Mouse (Mus musculus) v-Abl transformed pro-B cells (cell line): ENCODE data around the gene Eif3l.

Experiments
- in situ Hi-C, 2 experiments: fragments of 400-800 bp; cut with MboI; formaldehyde crosslinking; loops; one replicate each; pipeline ENCODE4 v1.15.1; 2025; ENCODE audit not compliant: unreplicated experiment in 2 of 2

The Eif3l gene

GRCm38 (mm10) chr15:79044837-79045236 is 30.1 kb upstream of the Eif3l start:
- in situ Hi-C loops = no loop called here

DNA sequence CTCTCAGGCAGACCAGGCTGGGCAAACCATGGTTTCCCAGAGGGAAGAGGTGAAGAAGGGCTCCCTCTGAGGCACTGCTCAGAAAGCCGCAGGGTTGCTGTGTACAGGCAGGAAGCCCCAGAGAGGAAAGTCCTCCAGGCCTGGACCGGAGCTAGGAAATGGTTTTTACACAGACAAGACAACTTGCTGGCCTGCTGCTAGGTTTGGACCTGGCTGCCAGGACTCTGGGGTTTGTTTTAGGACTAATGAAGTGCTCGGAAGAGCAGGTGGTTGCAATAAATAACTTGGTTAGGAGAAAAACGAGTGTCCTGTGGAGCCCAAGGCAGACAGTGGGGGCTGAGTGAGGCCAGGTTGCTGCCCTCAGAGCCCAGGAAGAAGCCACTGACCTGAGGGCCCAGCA is 26.8 kb upstream of the Eif3l start:
- in situ Hi-C loops = no loop called here

DNA sequence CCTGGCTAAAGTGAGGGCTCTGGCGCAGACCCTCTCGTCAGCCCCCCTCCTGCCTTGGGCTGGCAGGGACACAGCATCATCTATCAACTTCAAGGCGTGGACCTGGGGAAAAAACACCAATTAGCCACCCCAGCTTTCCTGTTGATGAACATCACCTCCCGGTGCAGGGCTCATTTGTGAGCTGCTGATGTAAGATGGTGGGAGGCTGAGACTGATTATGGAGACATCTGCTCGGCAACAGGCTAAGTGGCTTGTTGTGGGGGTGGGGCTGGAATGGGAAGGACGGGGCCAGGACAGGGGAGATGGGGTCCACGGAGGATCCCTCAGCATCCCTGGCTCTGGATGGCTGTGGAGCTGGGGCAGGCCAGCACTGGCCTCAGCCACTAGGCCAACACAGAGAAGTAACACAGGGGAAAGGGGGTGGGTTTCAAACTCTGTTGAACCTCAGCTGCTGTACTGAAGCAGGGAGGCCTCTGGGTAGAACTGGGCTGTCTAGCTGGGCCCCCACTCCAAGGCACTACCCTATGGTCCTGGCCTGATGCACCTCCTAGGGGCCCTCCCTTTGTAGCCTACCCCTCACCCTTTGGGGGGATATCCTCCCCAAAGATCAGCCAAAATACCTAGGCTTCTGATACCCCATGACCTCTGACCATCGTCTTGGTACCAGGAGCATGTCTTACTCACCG is 24.7 kb upstream of the Eif3l start:
- in situ Hi-C loops = no loop called here

DNA sequence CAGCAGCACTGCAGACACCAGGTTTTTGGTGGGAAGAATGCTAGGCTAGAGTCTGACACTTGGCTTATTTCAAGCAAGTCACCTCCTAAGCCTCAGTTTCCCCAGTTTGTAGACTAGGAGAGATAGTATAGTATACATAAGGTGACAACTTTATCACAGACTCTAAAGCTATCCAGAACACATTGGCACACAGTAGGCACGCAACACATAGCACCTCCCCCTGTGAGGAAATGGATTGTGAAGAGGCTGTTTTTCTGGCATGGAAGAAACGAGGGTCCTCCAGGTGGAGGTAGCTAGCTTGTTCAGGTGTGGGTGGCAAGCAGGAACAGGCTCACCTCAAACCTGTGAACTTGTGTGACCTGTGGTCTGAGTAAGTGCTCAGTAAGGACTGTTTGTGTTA is 24.0 kb upstream of the Eif3l start:
- in situ Hi-C loops = no loop called here

GRCm38 (mm10) chr15:79051461-79052360 is 23.3 kb upstream of the Eif3l start:
- in situ Hi-C loops = no loop called here

GRCm38 (mm10) chr15:79052366-79052765 is 22.6 kb upstream of the Eif3l start:
- in situ Hi-C loops = no loop called here

GRCm38 (mm10) chr15:79056601-79057000 is 18.4 kb upstream of the Eif3l start:
- in situ Hi-C loops = no loop called here

GRCm38 (mm10) chr15:79057850-79058249 is 17.1 kb upstream of the Eif3l start:
- in situ Hi-C loops = no loop called here

- in situ Hi-C loops = no loop called here
Measured at GRCm38 (mm10) chr15:79060887-79061565, 14.0 kb upstream of the Eif3l start.

- in situ Hi-C loops = no loop called here
Measured at GRCm38 (mm10) chr15:79062376-79063159, 12.4 kb upstream of the Eif3l start, which contains the start of gene Ankrd54. Gene Ankrd54 (minus strand): TSS chr15:79062893.

GRCm38 (mm10) chr15:79063160-79063740 is 11.7 kb upstream of the Eif3l start:
- in situ Hi-C loops = no loop called here

GRCm38 (mm10) chr15:79065086-79065770 is 9.8 kb upstream of the Eif3l start:
- in situ Hi-C loops = no loop called here

GRCm38 (mm10) chr15:79066276-79066675 is 8.7 kb upstream of the Eif3l start:
- in situ Hi-C loops = no loop called here

DNA sequence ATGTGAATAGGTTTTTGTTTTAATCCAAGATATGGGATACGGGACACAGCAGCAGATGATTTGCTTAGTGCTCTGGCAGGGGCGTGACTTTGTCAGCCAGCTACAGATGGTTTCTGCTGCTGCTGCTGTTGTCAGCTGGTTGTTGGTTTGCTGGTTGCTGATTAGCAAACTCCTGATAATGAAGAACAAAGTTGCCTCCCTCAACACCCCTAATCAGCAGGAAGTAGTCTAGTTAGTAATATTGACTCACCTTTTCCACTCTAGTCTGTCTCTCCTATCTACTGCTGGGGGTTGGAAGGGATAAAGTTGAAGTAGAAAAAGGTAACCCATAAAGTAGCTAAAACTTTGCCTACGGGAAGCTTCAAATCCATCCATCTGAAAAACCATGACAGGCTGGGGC is 7.3 kb upstream of the Eif3l start:
- in situ Hi-C loops = no loop called here

- in situ Hi-C loops = no loop called here
Measured at GRCm38 (mm10) chr15:79068416-79068815, 6.6 kb upstream of the Eif3l start.

DNA sequence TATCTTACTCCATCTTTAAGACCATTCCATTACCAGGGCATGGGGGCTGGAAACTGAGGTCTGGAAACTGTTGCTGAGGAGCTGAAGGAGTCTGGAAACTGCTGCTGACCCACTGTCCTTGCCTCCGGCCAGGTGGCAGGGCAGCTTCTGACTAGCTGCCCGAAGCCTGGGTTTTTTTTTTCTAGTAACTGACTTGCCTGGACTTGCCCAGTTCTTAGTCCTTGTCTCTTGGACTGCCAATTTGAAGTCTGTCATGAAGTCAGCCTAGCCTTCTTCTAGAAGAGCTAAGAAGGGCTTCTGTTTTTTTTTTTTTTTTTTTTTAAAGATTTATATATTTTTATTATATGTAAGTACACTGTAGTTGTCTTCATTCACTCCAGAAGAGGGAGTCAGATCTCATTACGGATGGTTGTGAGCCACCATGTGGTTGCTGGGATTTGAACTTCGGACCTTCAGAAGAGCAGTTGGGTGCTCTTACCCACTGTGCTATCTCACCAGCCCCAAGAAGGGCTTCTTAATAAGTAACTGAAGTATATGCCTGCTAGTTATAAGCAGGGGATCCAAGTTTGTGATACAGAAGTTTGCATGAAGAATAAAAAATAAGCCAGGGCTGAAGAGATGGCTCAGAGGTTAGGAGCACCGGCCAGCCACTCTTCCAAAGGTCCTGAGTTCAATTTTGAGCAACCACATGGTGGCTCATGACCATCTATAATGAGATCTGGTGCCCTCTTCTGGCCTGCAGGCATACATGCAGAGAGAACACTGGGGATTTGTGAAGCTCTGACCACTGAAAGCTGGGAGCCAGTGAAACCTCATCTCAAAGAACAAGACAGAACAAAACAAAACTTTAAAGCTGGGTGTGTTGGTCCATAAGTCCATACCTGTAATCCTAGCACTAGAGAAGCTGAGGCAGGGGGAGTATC is 3.6 kb upstream of the Eif3l start:
- in situ Hi-C loops = loop anchor here (5.0 kb wide), 2 partner anchors 34 to 154 kb away; no protein-coding TSS in a partner anchor

DNA sequence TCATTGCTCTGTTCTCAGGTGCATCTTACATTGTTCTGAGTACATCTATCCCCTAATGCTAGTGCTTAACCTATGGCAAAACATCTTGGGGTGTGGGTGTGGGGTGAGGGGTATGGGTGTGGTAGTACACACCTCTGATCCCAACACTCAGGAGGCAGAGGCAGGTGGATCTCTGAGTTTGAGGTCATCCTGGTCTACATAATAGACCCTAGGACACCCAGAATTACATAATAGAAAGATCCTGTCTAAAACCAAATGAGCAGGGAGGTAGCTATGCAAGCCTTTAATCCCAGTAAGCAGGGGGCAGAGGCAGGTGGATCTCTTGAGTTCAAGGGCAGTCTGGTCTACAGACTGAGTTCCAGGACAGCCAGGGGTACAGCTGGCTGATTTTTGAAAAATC is 1.2 kb upstream of the Eif3l start:
- in situ Hi-C loops = loop anchor here (5.0 kb wide), 2 partner anchors 36 to 156 kb away; no protein-coding TSS in a partner anchor

DNA sequence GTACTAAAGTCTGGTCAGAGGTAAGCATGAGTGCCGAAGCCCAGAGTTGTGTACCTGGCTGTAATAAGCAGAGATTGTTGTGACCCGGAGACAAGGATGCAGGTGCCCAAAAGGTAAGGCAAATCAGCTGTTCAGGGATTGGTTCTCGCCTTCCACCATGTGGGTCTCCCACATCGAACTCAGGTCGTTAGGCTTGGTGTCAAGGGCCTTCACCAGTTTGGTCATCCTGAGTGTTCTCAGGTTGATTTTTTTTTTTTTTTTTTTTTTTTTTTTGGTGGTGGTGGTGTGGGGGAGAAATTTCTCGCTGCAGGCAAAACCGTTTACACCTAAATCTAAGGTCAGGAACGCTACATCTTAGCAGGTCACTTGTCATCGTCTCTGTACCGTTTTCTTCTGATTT is 533 bp upstream of the Eif3l start:
- in situ Hi-C loops = loop anchor here (5.0 kb wide), 2 partner anchors 37 to 157 kb away; no protein-coding TSS in a partner anchor
